Mouse (Mus musculus): ENCODE measurements around the gene Fbxo39.
A peak's percentile ranks its signal among the peaks of the same experiment; 100 is the strongest.
"Not testable (repeated sequence)": the region's sequence is repeated elsewhere in the genome, so short reads cannot be mapped to it uniquely, and the experiment has no call there.

Gene Fbxo39

DNA sequence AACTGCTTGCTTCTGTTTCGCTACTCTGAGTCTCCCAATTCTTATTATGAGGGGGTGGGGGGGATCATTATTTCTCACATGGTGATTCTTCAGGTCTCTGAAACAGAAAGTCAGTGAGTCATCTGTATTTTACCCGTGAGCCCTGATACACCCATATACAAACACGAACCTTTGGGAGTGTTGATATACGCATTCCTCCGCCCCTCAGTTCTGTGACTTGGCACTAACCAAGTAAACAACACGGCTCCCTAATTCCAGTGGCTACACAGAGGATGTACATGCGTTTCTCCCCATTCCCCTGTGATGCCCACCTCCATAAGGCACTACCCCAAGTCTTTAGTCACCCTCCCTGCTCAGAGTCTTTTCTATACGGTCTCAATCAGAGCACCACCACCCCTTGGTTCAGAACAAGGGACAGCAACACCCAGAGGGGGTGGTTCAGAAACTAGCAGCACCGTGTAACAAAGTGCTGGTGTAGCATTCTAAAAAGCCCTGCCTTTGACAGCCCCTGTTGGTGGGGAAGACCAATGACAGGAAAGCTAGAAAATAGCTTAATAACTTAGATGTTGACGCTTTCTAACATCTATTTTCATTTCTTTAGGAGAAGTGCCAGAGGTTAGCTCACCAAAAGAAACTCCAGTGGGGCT lies 2.8 kb upstream of the Fbxo39 start:
- DNase-seq, result no peak

DNA sequence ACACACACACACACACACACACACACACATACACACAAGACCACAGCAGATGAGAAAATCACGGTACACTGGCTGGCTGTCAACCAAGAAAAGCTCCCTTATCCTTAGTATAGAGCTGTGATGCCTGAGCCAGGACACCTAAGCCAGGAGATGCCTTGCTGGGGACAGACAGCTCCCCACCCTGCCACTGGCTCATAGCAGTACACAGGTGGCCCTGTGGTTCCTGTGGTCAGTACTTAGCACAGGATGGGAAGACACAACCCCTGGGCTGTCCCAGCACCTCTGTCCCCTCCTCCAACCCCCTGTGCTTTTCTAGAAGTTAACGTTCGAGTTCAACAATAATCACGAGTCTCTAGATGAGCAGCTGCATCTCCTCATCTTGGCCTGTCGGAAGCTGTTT lies 3.8 kb downstream of the Fbxo39 start:
- no peak for DNase-seq

DNA sequence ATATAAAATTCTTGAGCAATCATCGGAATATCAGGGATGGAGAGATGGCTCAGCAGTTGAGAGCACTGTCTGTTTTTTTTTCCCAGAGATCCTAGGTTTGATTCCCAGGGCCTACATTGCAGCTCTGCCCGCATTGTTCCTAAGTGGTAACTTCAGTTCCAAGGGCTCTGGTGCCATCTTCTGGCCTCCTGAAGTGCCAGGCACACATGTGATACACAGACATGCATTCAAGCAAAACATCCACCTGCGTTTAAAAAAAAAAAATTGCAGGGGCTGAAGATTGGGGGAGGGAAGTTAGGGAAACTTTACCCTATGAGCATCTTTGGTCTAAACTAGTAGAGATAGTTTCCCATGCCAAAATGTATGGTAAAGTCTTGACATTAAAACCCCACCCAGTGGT lies 10.2 kb downstream of the Fbxo39 start:
- no peak for DNase-seq

DNA sequence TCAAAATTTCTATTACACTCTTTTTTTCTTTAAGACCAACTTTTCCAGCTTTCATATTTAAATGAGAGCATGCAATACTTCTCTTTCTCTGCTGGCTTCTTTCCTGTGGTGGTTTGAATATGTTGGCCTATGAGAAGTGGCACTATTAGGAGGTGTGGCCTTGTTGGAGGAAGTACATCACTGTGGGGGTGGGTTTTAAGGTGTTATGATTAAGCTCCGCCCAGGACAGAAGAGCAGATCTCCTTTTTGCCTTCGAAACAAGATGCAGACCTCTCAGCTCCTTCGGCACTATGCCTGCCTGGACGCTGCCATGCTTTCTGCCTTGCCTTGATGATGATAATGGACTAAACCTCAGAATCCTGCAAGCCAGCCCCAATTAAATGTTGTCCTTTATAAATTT lies 11.5 kb downstream of the Fbxo39 start:
- no peak for DNase-seq

DNA sequence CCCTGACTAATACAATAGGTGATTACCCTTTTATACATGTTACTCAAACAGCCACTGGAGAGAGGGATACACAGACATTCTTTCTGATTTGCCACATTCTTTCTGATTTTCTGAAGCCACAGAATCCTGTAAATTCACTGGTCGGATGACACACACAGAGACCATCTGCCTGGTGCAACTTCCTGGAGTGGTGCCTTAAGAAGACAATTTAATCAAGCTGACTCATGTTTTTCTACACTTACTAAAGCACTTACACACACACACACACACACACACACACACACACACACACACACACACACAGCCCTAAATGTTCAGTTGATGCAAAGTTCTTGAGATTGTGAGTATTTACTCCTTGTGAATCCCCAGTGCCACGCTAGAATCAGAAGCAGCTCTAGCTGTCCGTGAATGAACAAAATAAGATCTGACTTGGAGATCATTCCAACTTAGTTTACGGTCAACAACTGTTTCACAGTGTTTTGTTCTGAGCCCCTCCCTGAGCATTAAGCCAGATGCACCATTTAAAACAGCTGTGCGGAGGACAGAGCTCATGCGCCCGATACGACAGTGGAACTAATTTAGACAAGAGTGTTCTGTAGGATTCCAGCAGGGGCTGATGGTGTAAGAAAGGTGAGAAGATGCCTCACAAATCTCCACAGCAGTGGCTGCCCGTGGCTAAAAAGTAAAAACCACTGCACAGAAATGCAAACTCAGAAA lies 18.9 kb downstream of the Fbxo39 start:
- DNase-seq, result no peak

DNA sequence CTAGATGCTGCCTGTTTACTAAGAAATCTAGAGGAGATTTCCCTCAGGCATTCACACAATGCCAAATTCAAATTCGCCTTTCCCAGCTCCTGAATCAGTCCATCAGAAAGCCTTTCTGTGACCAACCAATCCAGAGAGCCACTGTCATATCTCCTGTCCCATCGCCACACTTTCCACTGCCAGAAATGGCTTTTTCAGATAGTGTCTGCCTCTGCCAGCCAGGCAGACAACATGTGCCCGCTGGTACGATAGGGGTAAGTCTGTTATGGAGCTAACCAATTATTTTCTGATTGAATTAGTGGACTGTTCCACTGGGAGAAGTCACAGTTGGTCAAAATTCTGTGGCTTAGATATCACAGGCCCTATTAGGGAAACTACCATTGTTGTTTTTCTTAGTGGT lies 20.4 kb downstream of the Fbxo39 start:
- no peak for DNase-seq

DNA sequence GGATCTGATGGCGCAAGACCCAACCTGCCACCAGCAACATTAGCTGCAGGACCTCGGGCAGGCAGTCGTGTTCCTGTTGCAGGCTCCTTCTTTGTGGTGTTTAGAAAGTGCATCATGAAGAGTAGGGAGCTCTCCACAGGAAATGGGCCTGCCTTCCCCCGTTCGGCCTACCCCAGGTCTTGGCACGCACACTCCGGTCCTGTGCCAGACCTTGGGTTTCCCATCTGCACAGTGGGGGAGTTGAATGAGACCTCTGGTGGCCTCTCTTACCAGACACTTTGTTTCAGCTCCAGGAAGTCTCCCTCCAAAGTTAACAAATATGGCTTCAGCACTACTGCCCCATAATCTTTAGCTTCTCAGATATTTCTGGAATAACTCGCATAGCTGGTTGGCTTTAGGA lies 22.5 kb downstream of the Fbxo39 start:
- DNase-seq, result no peak

DNA sequence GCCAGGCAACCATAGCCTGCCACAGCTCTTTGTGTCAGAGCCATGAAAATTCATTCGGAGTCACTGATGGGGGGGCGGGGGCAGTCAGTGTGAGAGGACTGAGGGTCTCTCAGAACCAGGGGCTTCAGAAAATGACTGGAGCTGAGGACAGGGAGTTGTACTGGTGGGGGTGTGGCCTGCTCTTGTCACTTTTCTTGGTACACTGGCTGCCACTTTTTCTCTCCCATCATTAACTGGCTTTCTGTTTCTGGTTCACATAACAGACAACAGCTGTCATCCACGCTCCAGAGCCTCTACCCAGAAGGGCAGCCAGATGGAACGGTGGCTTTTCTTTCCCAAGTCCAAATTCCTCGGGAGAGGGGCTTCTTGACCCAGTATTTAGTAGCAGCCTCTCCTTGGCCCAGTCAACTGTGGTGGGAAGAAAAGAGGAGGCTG lies 24.2 kb downstream of the Fbxo39 start:
- DNase-seq, result no peak

DNA sequence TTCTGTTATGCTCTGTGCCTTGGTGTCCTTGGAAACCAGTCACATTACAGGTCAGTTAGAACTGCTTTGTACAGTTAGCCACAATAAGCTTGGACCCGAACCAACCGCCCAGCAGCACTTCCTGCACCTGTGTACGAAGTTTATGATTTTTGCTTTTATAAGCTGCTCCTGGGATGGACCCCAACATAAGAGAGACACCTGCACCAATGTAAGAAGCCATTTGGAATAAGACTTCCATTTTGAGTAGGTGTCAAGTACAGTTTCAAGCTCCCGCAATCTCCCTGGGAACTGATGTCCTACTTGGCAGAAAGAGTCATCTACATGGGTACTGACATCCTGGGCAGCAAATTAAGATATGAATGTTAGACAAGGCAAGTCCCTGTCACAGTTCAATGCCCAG lies 25.5 kb downstream of the Fbxo39 start:
- no peak for DNase-seq

DNA sequence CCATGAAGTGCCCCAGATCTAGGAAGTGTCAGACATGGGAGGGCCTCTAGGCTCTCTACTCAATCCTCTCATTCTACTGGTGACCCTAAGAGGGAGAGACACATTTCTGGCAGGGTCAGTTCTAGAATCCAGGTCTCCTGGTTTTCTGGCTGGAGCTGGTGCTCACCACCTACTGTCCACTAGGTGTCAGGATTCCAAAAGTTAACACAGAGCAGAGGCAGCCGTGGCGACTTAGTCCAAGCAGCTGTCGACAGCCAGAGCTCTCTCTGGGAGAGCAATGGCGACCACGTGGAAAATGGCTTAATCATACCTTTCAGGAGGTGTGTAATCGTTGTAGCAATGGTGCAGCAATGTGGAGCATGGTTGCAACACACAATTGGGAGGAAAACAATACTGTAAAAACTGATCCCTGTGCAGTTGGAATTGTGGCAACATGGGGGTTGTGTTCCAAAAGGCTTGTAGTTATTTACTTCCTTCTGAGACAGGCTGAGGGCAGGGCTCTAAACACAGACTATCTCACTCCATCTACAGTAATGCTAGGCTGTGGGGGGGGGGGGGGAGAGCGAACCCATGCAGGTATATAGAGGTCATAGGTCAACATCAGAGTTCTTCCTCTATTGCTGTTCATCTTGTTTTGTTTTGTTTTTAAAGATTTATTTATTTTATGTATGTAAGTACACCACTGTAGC lies 28.4 kb downstream of the Fbxo39 start:
- DNase-seq, result peak; percentile 12 to 21

DNA sequence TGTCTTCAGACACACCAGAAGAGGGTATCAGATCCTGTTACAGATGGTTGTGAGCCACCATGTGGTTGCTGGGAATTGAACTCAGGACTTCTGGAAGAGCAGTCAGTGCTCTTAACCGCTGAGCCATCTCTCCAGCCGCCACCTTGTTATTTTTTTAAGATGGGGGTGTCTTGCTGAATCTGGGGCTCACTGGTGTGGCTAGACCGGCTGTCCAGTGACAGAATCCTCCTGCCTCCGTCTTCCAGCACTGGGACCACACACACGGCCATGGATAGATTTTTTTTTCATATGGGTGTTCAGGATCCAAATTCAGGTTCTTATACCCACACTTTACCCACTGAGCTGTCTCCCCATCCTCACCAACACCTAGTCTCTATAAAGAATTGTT lies 29.0 kb downstream of the Fbxo39 start:
- not testable (repeated sequence) for DNase-seq

DNA sequence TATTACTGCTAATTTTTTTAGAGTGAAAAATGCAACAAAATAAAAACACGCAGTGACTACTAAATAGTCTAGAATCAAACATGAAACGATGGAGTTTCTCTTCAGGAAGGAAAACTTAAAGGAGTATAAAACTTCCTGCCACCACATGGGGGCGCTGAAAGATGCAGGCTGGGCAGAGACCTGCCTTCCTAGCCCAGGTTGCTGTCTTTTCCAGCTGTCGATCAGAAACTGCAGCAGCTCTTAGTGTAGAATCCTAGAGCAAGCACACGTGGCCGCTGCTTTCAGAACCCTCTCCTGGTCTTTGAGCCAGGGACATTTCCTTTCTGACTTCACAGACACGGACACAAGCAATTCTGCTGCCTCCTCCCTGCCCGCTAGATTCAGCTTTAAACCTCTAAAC lies 29.7 kb downstream of the Fbxo39 start:
- peak; percentile 20 to 31 for DNase-seq

DNA sequence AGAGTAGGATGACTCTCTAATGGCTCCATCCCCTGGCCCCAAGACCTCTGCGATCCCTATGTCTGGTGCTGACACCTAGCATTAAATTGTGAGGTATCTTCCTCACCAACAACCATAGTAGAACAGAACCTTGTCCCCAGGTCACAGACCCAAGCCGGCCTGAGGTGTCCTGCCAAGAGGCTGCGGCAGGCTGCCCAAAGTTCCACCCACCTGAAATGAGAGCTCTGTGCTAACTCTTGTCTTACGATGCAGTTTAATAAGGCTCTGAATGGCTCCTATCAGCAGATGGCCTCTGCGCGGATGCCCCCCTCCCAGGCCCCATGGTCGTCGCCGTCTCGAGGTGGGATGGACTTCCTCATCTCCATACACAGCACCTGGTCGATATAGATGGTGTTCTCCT lies 30.2 kb downstream of the Fbxo39 start:
- DNase-seq, result no peak

DNA sequence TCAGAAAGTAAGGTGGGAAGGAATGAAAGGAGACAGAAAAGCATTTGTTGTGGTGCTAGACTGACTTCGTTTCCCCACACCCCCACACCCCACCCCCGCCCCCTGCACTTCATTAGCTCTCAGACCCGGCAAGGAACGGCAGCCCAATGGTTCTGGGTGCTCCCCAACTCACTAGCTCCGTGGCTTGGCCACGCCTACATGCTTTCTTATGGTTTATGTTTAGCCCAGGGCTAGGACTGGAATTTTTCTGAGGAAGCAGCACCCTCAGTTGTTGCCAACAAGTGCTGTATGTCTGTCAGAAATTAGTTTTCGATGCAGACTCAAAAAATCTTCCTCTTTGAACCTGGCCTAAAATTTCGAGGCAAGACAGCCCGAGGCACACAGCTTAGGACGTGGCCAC lies 34.3 kb downstream of the Fbxo39 start:
- DNase-seq, result no peak

DNA sequence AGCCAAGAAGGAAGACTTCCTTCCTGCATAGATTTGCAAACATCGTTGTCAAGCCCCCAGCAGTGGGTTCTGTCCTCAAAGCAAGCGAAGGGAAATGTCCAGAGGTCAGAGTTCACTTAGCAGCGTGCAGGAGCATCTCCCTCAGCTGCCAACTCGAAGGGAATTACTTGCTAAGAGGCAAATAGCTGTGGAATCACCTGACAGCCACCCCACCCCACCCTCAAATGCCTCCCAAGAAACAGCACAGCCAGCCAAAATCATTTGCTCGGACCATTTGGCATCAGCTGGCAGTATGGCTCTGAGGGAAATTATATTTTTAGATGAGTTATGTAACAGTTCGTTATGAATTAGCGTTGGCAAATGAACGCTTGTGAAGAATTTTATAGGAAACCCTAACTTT lies 34.8 kb downstream of the Fbxo39 start:
- no peak for DNase-seq

DNA sequence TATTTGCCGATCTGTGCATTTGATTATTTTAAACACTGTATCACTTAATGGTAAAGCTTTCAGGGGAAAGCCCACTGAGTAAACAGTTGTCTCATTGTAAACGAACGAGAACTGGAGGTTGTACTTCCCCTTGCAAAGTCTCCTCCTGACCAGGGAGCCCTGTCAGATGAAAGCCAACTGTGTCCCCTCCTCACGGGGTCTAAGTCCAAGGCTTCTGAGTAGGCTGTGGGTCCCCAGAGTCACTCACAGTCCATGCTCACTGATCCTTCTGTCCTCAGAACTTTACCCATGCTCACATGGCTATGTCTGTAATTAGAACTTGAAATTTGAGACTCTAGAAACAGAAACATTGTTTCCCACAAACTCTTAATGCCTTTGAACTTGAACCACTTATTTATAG lies 35.4 kb downstream of the Fbxo39 start:
- DNase-seq, result no peak

DNA sequence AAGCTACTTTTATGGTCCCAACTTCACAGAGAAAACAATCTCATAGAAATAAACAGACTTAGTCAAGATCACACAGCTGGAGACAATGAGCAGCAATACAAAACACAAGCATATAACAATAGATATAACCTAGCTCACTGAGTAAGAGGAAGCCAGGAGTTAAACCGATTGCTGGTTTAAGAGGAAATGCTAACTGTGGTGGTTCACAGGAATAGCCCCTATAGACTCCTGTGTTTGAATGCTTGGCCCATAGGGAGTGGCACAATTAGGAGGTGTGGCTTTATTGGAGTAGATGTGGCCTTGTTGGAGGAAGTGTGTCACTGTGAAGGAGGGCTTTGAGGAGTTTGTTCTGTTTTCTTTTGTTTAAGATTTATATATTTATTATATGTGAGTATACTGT lies 38.0 kb downstream of the Fbxo39 start:
- no peak for DNase-seq

DNA sequence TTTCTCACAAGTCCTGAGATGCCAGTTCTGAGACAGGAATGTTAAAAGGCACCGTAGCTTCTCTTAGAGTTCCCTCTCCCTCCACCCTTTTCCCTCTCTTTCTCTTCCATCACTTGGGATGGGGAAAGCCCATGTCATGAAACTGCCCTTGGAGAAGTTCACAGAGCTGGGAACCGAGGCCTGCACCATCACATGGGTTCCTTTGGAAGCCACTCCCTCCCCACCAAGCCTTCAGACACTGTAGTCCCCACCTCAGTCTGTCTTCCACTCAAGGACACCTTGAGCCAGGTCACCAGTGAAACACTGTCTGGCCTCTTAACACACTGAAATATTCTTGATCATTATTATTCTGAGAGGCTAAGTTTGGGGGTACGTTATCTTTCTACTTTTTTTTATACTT lies 38.9 kb downstream of the Fbxo39 start:
- DNase-seq, result no peak

DNA sequence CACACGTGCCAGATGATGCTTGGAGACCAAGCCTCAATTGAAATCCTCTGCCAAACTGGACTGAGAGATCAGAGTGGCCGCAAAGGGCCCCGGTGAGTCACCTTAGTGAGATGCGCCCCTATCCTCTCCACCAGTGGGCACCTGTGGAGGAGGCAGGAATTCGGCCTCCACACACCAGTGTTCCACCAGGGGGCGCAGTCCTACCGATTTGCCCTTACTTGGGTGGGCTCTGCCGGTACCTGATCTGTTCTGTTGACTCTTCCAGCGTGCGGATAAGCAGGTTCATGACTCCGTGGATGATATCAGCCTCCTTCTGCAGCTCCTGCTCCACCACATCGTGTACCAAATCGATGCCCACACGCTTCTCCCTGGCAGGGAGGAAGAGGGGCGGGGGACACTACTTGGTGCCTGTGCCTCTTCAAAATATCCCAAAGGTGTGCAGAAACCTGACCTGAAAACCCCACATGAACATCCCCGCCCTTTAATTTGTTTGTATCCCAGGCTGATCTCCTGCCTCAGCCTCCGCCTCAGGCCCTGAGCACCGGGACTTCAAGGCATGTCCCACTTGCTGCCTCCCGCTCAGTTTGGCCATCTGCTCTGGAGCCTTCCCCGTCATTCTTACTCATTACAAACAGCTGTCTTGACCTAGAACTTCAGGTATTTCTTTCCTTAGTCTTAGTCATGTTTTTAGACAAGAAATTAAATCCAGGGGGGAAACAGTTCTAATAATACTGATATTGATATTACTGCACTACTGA lies 40.9 kb downstream of the Fbxo39 start:
- peak; percentile 63 to 68 for DNase-seq

DNA sequence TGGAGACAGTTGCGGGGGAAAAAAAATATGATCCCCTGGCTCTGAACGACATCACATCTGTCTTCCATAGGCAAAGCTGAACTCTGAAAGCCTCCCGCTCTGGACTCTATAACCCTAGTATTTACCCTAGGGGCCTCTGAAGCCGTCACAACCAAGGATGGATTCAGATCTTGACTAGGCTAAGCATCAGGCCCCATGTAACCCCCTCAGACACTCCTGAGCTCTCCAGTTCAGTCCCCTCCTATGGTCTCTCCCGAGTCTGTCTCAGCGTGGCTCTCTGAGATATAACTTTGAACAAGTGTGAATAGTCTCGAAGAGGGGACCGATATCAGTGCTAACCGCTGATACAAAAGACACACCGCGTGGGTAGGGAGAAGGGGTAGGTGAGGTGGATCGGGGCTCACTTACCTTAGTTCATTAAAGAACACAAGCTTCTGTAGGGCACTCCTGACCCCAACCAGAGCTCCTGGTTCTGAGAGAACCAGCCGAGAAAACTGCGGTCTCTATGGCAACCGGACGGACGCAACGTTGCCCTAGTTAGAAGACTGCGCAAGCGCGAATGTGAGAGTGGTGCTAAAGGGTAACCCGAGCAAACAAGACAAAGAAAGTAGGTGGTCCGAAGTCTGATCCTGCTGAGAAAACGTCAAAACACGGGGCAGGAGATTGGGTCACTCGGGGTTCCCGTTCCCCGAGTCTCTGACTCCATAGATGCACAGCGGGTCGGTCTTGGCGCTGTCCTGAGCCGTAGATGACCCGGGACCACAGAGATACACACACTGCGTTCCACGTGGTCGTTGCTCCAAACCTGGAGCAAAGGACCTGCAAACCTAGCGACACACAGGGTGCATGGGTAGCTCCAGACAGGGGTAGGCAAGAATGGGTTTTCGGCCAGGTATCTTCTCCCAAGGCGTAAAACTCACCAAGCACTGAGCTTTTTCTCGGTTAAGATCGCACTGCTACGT lies 47.4 kb downstream of the Fbxo39 start:
- DNase-seq, result peak; percentile 12 to 33

DNA sequence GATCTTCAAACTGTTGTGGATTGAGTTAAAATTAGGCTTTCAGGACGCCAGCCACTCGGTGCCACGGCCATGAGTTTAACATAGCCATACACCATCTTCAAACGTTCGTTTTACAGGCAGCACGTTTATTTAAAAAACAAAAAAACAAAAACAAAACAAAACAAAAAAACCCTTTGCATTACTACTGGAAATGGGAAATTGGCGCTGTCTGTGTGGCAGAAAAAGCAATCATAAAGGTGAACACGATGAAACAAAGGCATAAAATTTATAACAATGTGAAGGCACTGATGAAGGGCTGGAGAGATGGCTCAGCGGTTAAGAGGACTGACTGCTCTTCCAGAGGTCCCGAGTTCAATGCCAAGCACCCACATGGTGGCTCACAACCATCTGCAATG lies 48.1 kb downstream of the Fbxo39 start, which contains the start of gene Tekt1:
Tekt1 (minus strand) TSS at position 96 of the 395 bp plus-strand sequence.
- DNase-seq, result no peak
